Mouse (Mus musculus): ENCODE results near the gene Ppp1r21. TPM values are rescaled to one million over a fixed set of nuclear protein-coding genes. Genes with fewer than 3 reads are reported as not detected.
A peak's percentile ranks its signal among the peaks of the same experiment; 100 is the strongest.

Ppp1r21 gene
- polyA plus RNA-seq, 1 experiment from 2014 or later, result 29.5 TPM

GRCm38 (mm10) chr17:88552556-88552955 is 22.6 kb downstream of the Ppp1r21 start:
- no peak for ATAC-seq (replicated peaks; ENCODE audit: low FRiP score, low TSS enrichment, low read depth)
- H3K27me3 ChIP-seq (replicated peaks; ENCODE audit: control insufficient read depth, insufficient read depth, low read length), result no peaks in the 10 kb centered on the region
- no peaks in the 10 kb centered on the region for H3K9me3 ChIP-seq (ENCODE audit: control insufficient read depth, low read length)
- H3K36me3 ChIP-seq (ENCODE audit: control insufficient read depth, insufficient read depth, low read length), result peaks cover 58% of the 10 kb centered on the region
- no peak overlapping the region for H3K9ac ChIP-seq (ENCODE audit: low read length)
- DNase-seq (ENCODE audit: low spot score), result no peak
- H3K4me2 ChIP-seq (ENCODE audit: low read length), result no peak overlapping the region
- H3K4me3 ChIP-seq (ENCODE audit: low read depth, low read length), result no peak overlapping the region
- no peak overlapping the region for H3K27ac ChIP-seq (ENCODE audit: low read depth)
- WGBS, result 24% methylated on average over 6 of the region's 6 CpGs
- peaks cover 14% of the 10 kb centered on the region for H3K4me1 ChIP-seq (replicated peaks; ENCODE audit: control insufficient read depth, insufficient read depth, low read length)

GRCm38 (mm10) chr17:88553001-88553449 is 23.1 kb downstream of the Ppp1r21 start:
- Histone ChIP-seq H3K27me3 (replicated peaks; ENCODE audit: control insufficient read depth, insufficient read depth, low read length) (no peaks in the 10 kb centered on the region), H3K4me3 (ENCODE audit: low read depth, low read length) (no peak overlapping the region), H3K4me1 (replicated peaks; ENCODE audit: control insufficient read depth, insufficient read depth, low read length) (peaks cover 14% of the 10 kb centered on the region), H3K27ac (ENCODE audit: low read depth) (peak overlapping the region; percentile 1; the same call in 1 of the 2 replicates), H3K4me2 (ENCODE audit: low read length) (no peak overlapping the region), H3K9ac (ENCODE audit: low read length) (no peak overlapping the region), H3K9me3 (ENCODE audit: control insufficient read depth, low read length) (no peaks in the 10 kb centered on the region), H3K36me3 (ENCODE audit: control insufficient read depth, insufficient read depth, low read length) (peaks cover 53% of the 10 kb centered on the region)
- DNase-seq (ENCODE audit: low spot score) (no peak), ATAC-seq (replicated peaks; ENCODE audit: low FRiP score, low TSS enrichment, low read depth) (0 out of 2 replicates have a peak, but pooled peaks have one; percentile 41)
- 34% methylated on average over 8 of the region's 8 CpGs for WGBS

GRCm38 (mm10) chr17:88553473-88554087 is 23.7 kb downstream of the Ppp1r21 start:
- Histone ChIP-seq H3K9me3 (ENCODE audit: control insufficient read depth, low read length) (no peaks in the 10 kb centered on the region), H3K4me2 (ENCODE audit: low read length) (no peak overlapping the region), H3K4me1 (replicated peaks; ENCODE audit: control insufficient read depth, insufficient read depth, low read length) (peaks cover 14% of the 10 kb centered on the region), H3K27me3 (replicated peaks; ENCODE audit: control insufficient read depth, insufficient read depth, low read length) (no peaks in the 10 kb centered on the region), H3K27ac (ENCODE audit: low read depth) (peak overlapping the region; percentile 1; the same call in 1 of the 2 replicates), H3K4me3 (ENCODE audit: low read depth, low read length) (no peak overlapping the region), H3K9ac (ENCODE audit: low read length) (no peak overlapping the region), H3K36me3 (ENCODE audit: control insufficient read depth, insufficient read depth, low read length) (peaks cover 50% of the 10 kb centered on the region)
- ATAC-seq (replicated peaks; ENCODE audit: low FRiP score, low TSS enrichment, low read depth) (peak; percentile 65), DNase-seq (ENCODE audit: low spot score) (no peak)
- 80% methylated on average over 11 of the region's 11 CpGs for WGBS

GRCm38 (mm10) chr17:88556176-88556575 is 26.3 kb downstream of the Ppp1r21 start:
- ATAC-seq (replicated peaks; ENCODE audit: low FRiP score, low TSS enrichment, low read depth) (no peak), DNase-seq (ENCODE audit: low spot score) (no peak)
- 84% methylated on average over 13 of the region's 13 CpGs for WGBS
- Histone ChIP-seq H3K4me2 (ENCODE audit: low read length) (no peak overlapping the region), H3K27me3 (replicated peaks; ENCODE audit: control insufficient read depth, insufficient read depth, low read length) (no peaks in the 10 kb centered on the region), H3K36me3 (ENCODE audit: control insufficient read depth, insufficient read depth, low read length) (peaks cover 46% of the 10 kb centered on the region), H3K9ac (ENCODE audit: low read length) (no peak overlapping the region), H3K4me1 (replicated peaks; ENCODE audit: control insufficient read depth, insufficient read depth, low read length) (peaks cover 14% of the 10 kb centered on the region), H3K9me3 (ENCODE audit: control insufficient read depth, low read length) (no peaks in the 10 kb centered on the region), H3K4me3 (ENCODE audit: low read depth, low read length) (no peak overlapping the region), H3K27ac (ENCODE audit: low read depth) (no peak overlapping the region)

GRCm38 (mm10) chr17:88556688-88557087 is 26.8 kb downstream of the Ppp1r21 start:
- H3K4me1 ChIP-seq (replicated peaks; ENCODE audit: control insufficient read depth, insufficient read depth, low read length), result peaks cover 14% of the 10 kb centered on the region
- H3K27ac ChIP-seq (ENCODE audit: low read depth), result no peak overlapping the region
- H3K9ac ChIP-seq (ENCODE audit: low read length), result no peak overlapping the region
- DNase-seq (ENCODE audit: low spot score) (no peak), ATAC-seq (replicated peaks; ENCODE audit: low FRiP score, low TSS enrichment, low read depth) (no peak)
- H3K9me3 ChIP-seq (ENCODE audit: control insufficient read depth, low read length), result no peaks in the 10 kb centered on the region
- peaks cover 50% of the 10 kb centered on the region for H3K36me3 ChIP-seq (ENCODE audit: control insufficient read depth, insufficient read depth, low read length)
- H3K4me2 ChIP-seq (ENCODE audit: low read length), result no peak overlapping the region
- WGBS, result 83% methylated on average over 4 of the region's 4 CpGs
- H3K4me3 ChIP-seq (ENCODE audit: low read depth, low read length), result no peak overlapping the region
- H3K27me3 ChIP-seq (replicated peaks; ENCODE audit: control insufficient read depth, insufficient read depth, low read length), result no peaks in the 10 kb centered on the region

GRCm38 (mm10) chr17:88558168-88558842 is 28.4 kb downstream of the Ppp1r21 start:
- Histone ChIP-seq H3K27me3 (replicated peaks; ENCODE audit: control insufficient read depth, insufficient read depth, low read length) (no peaks in the 10 kb centered on the region), H3K9me3 (ENCODE audit: control insufficient read depth, low read length) (no peaks in the 10 kb centered on the region), H3K4me1 (replicated peaks; ENCODE audit: control insufficient read depth, insufficient read depth, low read length) (peaks cover 3% of the 10 kb centered on the region), H3K4me2 (ENCODE audit: low read length) (no peak overlapping the region), H3K4me3 (ENCODE audit: low read depth, low read length) (no peak overlapping the region), H3K36me3 (ENCODE audit: control insufficient read depth, insufficient read depth, low read length) (peaks cover 50% of the 10 kb centered on the region), H3K9ac (ENCODE audit: low read length) (no peak overlapping the region), H3K27ac (ENCODE audit: low read depth) (0 out of 2 replicates have a peak overlapping the region, but pooled peaks have one; percentile 16)
- peak; percentile 87 for DNase-seq (ENCODE audit: low spot score)
- WGBS, result 31% methylated on average over 13 of the region's 13 CpGs
- peak; percentile 56; the same call in 1 of the 2 replicates for ATAC-seq (replicated peaks; ENCODE audit: low FRiP score, low TSS enrichment, low read depth)

GRCm38 (mm10) chr17:88563611-88564010 is 33.7 kb downstream of the Ppp1r21 start:
- no peak for ATAC-seq (replicated peaks; ENCODE audit: low FRiP score, low TSS enrichment, low read depth)

GRCm38 (mm10) chr17:88569807-88570540 is 40.1 kb downstream of the Ppp1r21 start:
- H3K36me3 ChIP-seq (ENCODE audit: control insufficient read depth, insufficient read depth, low read length), result peaks cover 80% of the 10 kb centered on the region
- no peak overlapping the region for H3K4me3 ChIP-seq (ENCODE audit: low read depth, low read length)
- ATAC-seq (replicated peaks; ENCODE audit: low FRiP score, low TSS enrichment, low read depth) (no peak), DNase-seq (ENCODE audit: low spot score) (no peak)
- WGBS, result 88% methylated on average over 10 of the region's 10 CpGs
- H3K9ac ChIP-seq (ENCODE audit: low read length), result no peak overlapping the region
- no peak overlapping the region for H3K27ac ChIP-seq (ENCODE audit: low read depth)
- no peak overlapping the region for H3K4me2 ChIP-seq (ENCODE audit: low read length)
- no peaks in the 10 kb centered on the region for H3K4me1 ChIP-seq (replicated peaks; ENCODE audit: control insufficient read depth, insufficient read depth, low read length)
- no peaks in the 10 kb centered on the region for H3K27me3 ChIP-seq (replicated peaks; ENCODE audit: control insufficient read depth, insufficient read depth, low read length)
- H3K9me3 ChIP-seq (ENCODE audit: control insufficient read depth, low read length), result no peaks in the 10 kb centered on the region

More at GRCm38 (mm10) chr17:88563611-88564010, 33.7 kb downstream of the Ppp1r21 start:
- no peaks in the 10 kb centered on the region for H3K27me3 ChIP-seq (replicated peaks; ENCODE audit: control insufficient read depth, insufficient read depth, low read length)
- 53% methylated on average over 3 of the region's 3 CpGs for WGBS
- peaks cover 46% of the 10 kb centered on the region for H3K36me3 ChIP-seq (ENCODE audit: control insufficient read depth, insufficient read depth, low read length)
- H3K4me2 ChIP-seq (ENCODE audit: low read length), result no peak overlapping the region
- H3K27ac ChIP-seq (ENCODE audit: low read depth), result no peak overlapping the region
- peaks cover 4% of the 10 kb centered on the region; the same call in 1 of the 2 replicates for H3K4me1 ChIP-seq (replicated peaks; ENCODE audit: control insufficient read depth, insufficient read depth, low read length)
- DNase-seq (ENCODE audit: low spot score), result no peak
- H3K9ac ChIP-seq (ENCODE audit: low read length), result no peak overlapping the region
- H3K4me3 ChIP-seq (ENCODE audit: low read depth, low read length), result no peak overlapping the region
- H3K9me3 ChIP-seq (ENCODE audit: control insufficient read depth, low read length), result no peaks in the 10 kb centered on the region

Data from intestine, embryonic 14.5 days (tissue).